Mouse (Mus musculus) embryonic fibroblast, embryonic 13.5 days (primary cell): ENCODE measurements around the gene Rbbp4.

ENCODE experiments used
- CTCF ChIP-seq: IDR thresholded peaks from 2 replicates; pipeline ENCODE4 v1.5.1; 2011; ENCODE audit warnings: mild to moderate bottlenecking, control low read depth, low read length, moderate library complexity, borderline replicate concordance; ENCODE audit not compliant: insufficient read depth
- POLR2A ChIP-seq: IDR thresholded peaks from 2 replicates; pipeline ENCODE4 v1.6.1; 2011; ENCODE audit warnings: low read depth, mild to moderate bottlenecking, control low read depth, low read length, moderate library complexity

DNA sequence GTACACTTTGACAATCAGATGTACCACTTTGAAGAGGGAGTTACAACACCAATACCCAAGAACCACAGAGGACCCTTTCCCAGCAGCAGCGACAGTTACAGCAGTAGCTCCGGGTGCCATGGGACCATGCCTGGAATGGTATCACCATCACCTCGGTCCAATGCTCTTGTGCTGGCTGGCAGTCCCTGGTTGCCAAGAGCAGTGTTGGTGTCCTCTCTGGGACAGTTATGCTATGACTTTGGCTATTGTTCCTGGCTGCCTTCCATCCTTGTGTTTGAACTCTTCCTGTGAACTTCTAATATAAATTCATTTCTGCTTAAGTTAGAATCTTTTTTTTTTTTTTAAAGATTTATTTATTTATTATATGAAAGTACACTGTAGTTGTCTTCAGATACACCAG is 48.4 kb upstream of the Rbbp4 start:
- TF ChIP-seq CTCF (no peak), POLR2A (no peak)
